Mouse (Mus musculus) forebrain, postnatal 0 days (tissue): ENCODE data around the gene Vmn2r22. TPM values are rescaled to one million over a fixed set of nuclear protein-coding genes. Genes with fewer than 3 reads are reported as not detected.

ENCODE experiments used
- polyA plus RNA-seq: library from polyadenylated mRNA; unstranded; fragments of >200 nt; fragmentation: Nextera tagmentation; extraction: Ambion mirVana; gene quantifications from 2 replicates; pipeline ENCODE4 v1.2.1, GENCODE M21; 2015
- total RNA-seq: library from RNA; depleted of rRNA; stranded (reverse); fragments of >200 nt; gene quantifications from 2 replicates; pipeline ENCODE4 v1.2.3, GENCODE M21; 2014; rRNA removed

The Vmn2r22 gene
- total and polyA plus RNA-seq, 2 experiments from 2014 or later: not detected

Other genes with a start within 250 kb of the Vmn2r22 start
- gene Vmn2r20, start 232.6 kb downstream of the Vmn2r22 start, total RNA-seq: not detected in 2 replicates
- not detected in 2 replicates for gene Vmn2r20, start 232.6 kb downstream of the Vmn2r22 start, polyA plus RNA-seq
- gene Vmn2r21, start 117.3 kb downstream of the Vmn2r22 start, total RNA-seq: not detected in 2 replicates
- not detected in 2 replicates for gene Vmn2r21, start 117.3 kb downstream of the Vmn2r22 start, polyA plus RNA-seq
- not detected in 2 replicates for gene Vmn2r23, start 51.9 kb upstream of the Vmn2r22 start, total RNA-seq
- gene Vmn2r23, start 51.9 kb upstream of the Vmn2r22 start, polyA plus RNA-seq: not detected in 2 replicates
- gene Vmn2r24, start 128.2 kb upstream of the Vmn2r22 start, total RNA-seq: not detected in 2 replicates
- not detected in 2 replicates for gene Vmn2r24, start 128.2 kb upstream of the Vmn2r22 start, polyA plus RNA-seq
- not detected in 2 replicates for gene Vmn2r25, start 202.7 kb upstream of the Vmn2r22 start, total RNA-seq
- not detected in 2 replicates for gene Vmn2r25, start 202.7 kb upstream of the Vmn2r22 start, polyA plus RNA-seq